Mouse (Mus musculus) ES-Bruce4 (cell line): ENCODE measurements around the gene Sema5b.

Experiments
- CTCF ChIP-seq: IDR thresholded peaks from one replicate; pipeline ENCODE4 v1.8.1; 2011; ENCODE audit warnings: low read depth, low read length
- EP300 ChIP-seq: IDR thresholded peaks from 2 replicates; pipeline ENCODE4 v1.6.1; 2011; ENCODE audit warnings: low read depth, low read length; ENCODE audit not compliant: insufficient read depth
- POLR2A ChIP-seq: IDR thresholded peaks from one replicate; pipeline ENCODE4 v1.8.1; 2011; ENCODE audit warnings: low read length; ENCODE audit not compliant: insufficient read depth

DNA sequence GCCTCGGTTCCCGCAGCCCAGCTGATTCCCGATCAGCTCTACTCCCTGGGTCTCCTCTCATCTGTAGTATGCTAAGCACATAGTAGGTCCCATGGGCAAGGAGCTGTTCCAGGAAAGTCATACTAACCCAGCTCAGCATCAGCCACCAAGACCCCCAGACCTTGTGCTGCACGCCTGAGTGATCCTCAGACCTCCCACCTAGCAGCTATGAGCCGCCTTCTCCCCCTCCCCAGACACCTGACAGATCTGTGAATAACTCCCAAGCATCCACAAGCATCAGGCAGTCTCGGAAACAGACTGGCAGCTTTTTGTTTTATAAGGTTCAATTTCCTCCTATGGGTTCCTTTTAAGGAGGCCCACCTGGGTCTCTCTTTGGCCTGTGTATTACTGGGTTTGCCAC lies 83.9 kb downstream of the Sema5b start:
- TF ChIP-seq POLR2A (no peak), CTCF (no peak), EP300 (no peak)
